Mouse (Mus musculus): ENCODE measurements at regions not wholly inside any gene's neighbourhood (a gene's known extent, or its start where the extent isn't known, plus 50 kb on each side); places are given as distances from the start of the nearest gene placed in this dataset.

GRCm38 (mm10) chr9:102449366-102449765 lies 56.2 kb upstream of the Ky start:
- intact Hi-C loops (cut with DNase I): no loop called here
- DNase-seq (ENCODE audit: low spot score): no peak

GRCm38 (mm10) chr9:102446066-102446465 lies 59.5 kb upstream of the Ky start:
- DNase-seq (ENCODE audit: low spot score): no peak
- intact Hi-C loops (cut with DNase I): no loop called here

- DNase-seq (ENCODE audit: low spot score): no peak
- intact Hi-C loops (cut with DNase I): no loop called here
Observed at GRCm38 (mm10) chr9:102442198-102442842, 63.2 kb upstream of the Ky start.

GRCm38 (mm10) chr9:102437641-102438040 lies 67.9 kb upstream of the Ky start:
- no peak for DNase-seq (ENCODE audit: low spot score)
- intact Hi-C loops (cut with DNase I): no loop called here

GRCm38 (mm10) chr9:102436378-102436777 lies 69.2 kb upstream of the Ky start:
- intact Hi-C loops (cut with DNase I): no loop called here

GRCm38 (mm10) chr9:102428031-102428430 lies 73.5 kb upstream of the Ephb1 start:
- intact Hi-C loops (cut with DNase I): no loop called here
- DNase-seq (ENCODE audit: low spot score): no peak

More at GRCm38 (mm10) chr9:102436378-102436777, 69.2 kb upstream of the Ky start:
- DNase-seq (ENCODE audit: low spot score): no peak

GRCm38 (mm10) chr9:102424672-102425345 lies 70.3 kb upstream of the Ephb1 start:
- DNase-seq (ENCODE audit: low spot score): no peak
- intact Hi-C loops (cut with DNase I): no loop called here

- intact Hi-C loops (cut with DNase I): no loop called here
- no peak for DNase-seq (ENCODE audit: low spot score)
Observed at GRCm38 (mm10) chr9:102423919-102424671, 69.6 kb upstream of the Ephb1 start.

GRCm38 (mm10) chr9:102423465-102423918 lies 69.0 kb upstream of the Ephb1 start:
- no peak for DNase-seq (ENCODE audit: low spot score)
- intact Hi-C loops (cut with DNase I): no loop called here

- intact Hi-C loops (cut with DNase I): no loop called here
- DNase-seq (ENCODE audit: low spot score): no peak
Observed at GRCm38 (mm10) chr9:102421826-102422225, 67.3 kb upstream of the Ephb1 start.

GRCm38 (mm10) chr9:102420196-102420595 lies 65.7 kb upstream of the Ephb1 start:
- DNase-seq (ENCODE audit: low spot score): no peak
- intact Hi-C loops (cut with DNase I): no loop called here

GRCm38 (mm10) chr9:102413631-102414030 lies 59.1 kb upstream of the Ephb1 start:
- intact Hi-C loops (cut with DNase I): no loop called here

GRCm38 (mm10) chr9:102410666-102411065 lies 56.2 kb upstream of the Ephb1 start:
- DNase-seq (ENCODE audit: low spot score): no peak
- intact Hi-C loops (cut with DNase I): no loop called here

More at GRCm38 (mm10) chr9:102413631-102414030, 59.1 kb upstream of the Ephb1 start:
- DNase-seq (ENCODE audit: low spot score): no peak

GRCm38 (mm10) chr9:102406017-102406416 lies 51.5 kb upstream of the Ephb1 start:
- intact Hi-C loops (cut with DNase I): loop anchor here (5.0 kb wide), 1 partner anchor 86 kb away; no protein-coding TSS in a partner anchor
- no peak for DNase-seq (ENCODE audit: low spot score)

Measured in heart, postnatal 25 days (tissue).